Mouse (Mus musculus) adrenal gland, adult 18-20 months (tissue): ENCODE measurements around the gene Scn8a. TPM values are rescaled to one million over a fixed set of nuclear protein-coding genes. Genes with fewer than 3 reads are reported as not detected.

Experiments
- DNase-seq, 2 experiments: peaks; one replicate each; pipeline ENCODE4 v3.0.0; 2021 to 2022; ENCODE audit warnings: low spot score in 2 of 2
- total RNA-seq, 2 experiments: library from RNA; stranded (reverse); gene quantifications; 1 replicate in 1 of 2; 2 replicates in 1 of 2; pipeline ENCODE4 v1.2.3; 2021

Gene Scn8a
- total RNA-seq, 2 experiments from 2014 or later, result 2.8 to 3.6 TPM

GRCm38 (mm10) chr15:101088291-101088690 is 218.6 kb downstream of the Scn8a start:
- no peak for DNase-seq

- no peak for DNase-seq
These were observed 221.9 kb downstream of the Scn8a start for GRCm38 (mm10) chr15:101091551-101091950.

GRCm38 (mm10) chr15:101092121-101092828 is 222.6 kb downstream of the Scn8a start:
- DNase-seq, result no peak

- DNase-seq, result no peak
These were observed 223.4 kb downstream of the Scn8a start for GRCm38 (mm10) chr15:101092829-101093648.

- no peak for DNase-seq
These were observed 224.3 kb downstream of the Scn8a start for GRCm38 (mm10) chr15:101093988-101094387.

- DNase-seq, result no peak
These were observed 225.3 kb downstream of the Scn8a start for GRCm38 (mm10) chr15:101094979-101095378.

GRCm38 (mm10) chr15:101095392-101095791 is 225.7 kb downstream of the Scn8a start:
- DNase-seq, result no peak

Other genes with a start within 250 kb of the Scn8a start
- 10 to 100 TPM; 41.3 to 51.6 TPM for gene Smagp, start 232.9 kb upstream of the Scn8a start, total RNA-seq
- gene Bin2, start 200.3 kb upstream of the Scn8a start, total RNA-seq, result 1 to 10 TPM; 1.8 to 4.3 TPM
- 10 to 100 TPM; 46.7 to 87.1 TPM for gene Cela1, start 181.9 kb upstream of the Scn8a start, total RNA-seq
- gene Galnt6, start 140.5 kb upstream of the Scn8a start, total RNA-seq, result 1 to 10 TPM; 4.2 to 5.6 TPM
- 1 to 10 TPM; 3.9 to 6.1 TPM for gene Slc4a8, start 108.1 kb upstream of the Scn8a start, total RNA-seq
- gene Gm47841, start 177.5 kb downstream of the Scn8a start, total RNA-seq, result not detected
- 1 to 10 TPM; 4.7 to 7.1 TPM for gene Fignl2, start 208.7 kb downstream of the Scn8a start, total RNA-seq
- under 1 TPM; 0.42 to 0.70 TPM for gene Ankrd33, start 245.9 kb downstream of the Scn8a start, total RNA-seq